Mouse (Mus musculus) v-Abl transformed pro-B cells (cell line): ENCODE results near the gene Ssh2.

Experiments used
- in situ Hi-C, 2 experiments: fragments of 400-800 bp; cut with MboI; formaldehyde crosslinking; loops; one replicate each; pipeline ENCODE4 v1.15.1; 2025; ENCODE audit not compliant: unreplicated experiment in 2 of 2

The Ssh2 gene

DNA sequence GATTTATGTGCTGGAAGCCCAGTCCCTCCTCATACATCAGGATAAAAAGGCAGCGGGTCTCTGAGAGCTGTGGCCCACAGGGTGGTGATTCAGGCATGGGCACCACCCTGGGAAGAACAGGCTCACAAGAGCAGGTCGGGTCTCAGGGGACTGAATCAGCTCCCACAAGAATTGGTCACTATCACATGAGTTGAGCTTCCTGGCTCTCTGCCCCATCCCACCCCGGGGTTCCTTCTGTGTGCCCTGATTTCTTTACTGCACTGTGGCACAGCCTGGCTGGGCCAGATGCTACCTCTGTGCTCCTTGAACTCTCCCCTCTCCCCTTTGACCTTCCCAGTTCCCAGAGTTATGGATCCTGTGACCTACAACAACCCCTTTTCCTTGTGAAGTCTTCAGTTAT lies 267.0 kb downstream of the Ssh2 start:
- in situ Hi-C loops = no loop called here

GRCm38 (mm10) chr11:77483510-77484255 lies 267.6 kb downstream of the Ssh2 start:
- in situ Hi-C loops = no loop called here

GRCm38 (mm10) chr11:77485229-77485628 lies 269.1 kb downstream of the Ssh2 start:
- in situ Hi-C loops = no loop called here

- in situ Hi-C loops = no loop called here
These were observed 270.7 kb downstream of the Ssh2 start for GRCm38 (mm10) chr11:77486798-77487197.

GRCm38 (mm10) chr11:77488771-77489581 lies 272.9 kb downstream of the Ssh2 start:
- in situ Hi-C loops = no loop called here

GRCm38 (mm10) chr11:77489591-77490235 lies 273.6 kb downstream of the Ssh2 start, which contains the start of gene Ankrd13b:
TSS of gene Ankrd13b (minus strand) at chr11:77489678.
- in situ Hi-C loops = loop anchor here (5.0 to 10.0 kb wide), 2 partner anchors 143 to 305 kb away; no protein-coding TSS in a partner anchor

- in situ Hi-C loops = loop anchor here (5.0 to 10.0 kb wide), 2 partner anchors 142 to 304 kb away; no protein-coding TSS in a partner anchor
These were observed 274.4 kb downstream of the Ssh2 start for GRCm38 (mm10) chr11:77490451-77490850.

GRCm38 (mm10) chr11:77491123-77491501 lies 275.0 kb downstream of the Ssh2 start:
- in situ Hi-C loops = loop anchor here (5.0 to 10.0 kb wide), 2 partner anchors 141 to 304 kb away; no protein-coding TSS in a partner anchor

GRCm38 (mm10) chr11:77491502-77492291 lies 275.6 kb downstream of the Ssh2 start:
- in situ Hi-C loops = loop anchor here (5.0 to 10.0 kb wide), 2 partner anchors 141 to 303 kb away; no protein-coding TSS in a partner anchor

DNA sequence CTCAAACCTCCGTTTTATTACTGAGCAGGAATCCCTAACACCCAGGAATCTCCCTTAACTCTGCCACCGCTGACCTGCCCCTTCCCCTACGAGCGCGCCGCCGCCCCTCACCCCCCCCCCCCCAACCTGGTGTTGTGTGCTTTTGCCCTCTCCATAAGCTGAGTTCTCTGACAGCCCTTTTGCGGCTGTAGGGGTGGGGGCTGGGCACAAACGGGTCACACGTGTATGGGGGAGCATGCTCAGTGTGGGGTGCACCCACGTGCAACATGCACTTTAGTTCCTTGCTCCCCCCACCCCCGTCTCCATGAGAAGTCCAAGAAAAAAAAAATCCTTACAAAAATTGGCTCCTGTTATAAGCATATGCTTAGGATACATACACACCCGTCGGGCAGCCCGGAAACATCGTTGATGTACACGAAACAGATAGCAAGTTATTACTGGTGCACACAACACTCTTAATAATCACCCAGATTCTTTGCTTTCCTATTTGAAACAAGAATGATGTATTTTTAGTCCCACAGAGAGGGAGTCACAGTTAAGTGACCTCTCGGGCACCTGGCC lies 276.3 kb downstream of the Ssh2 start:
- in situ Hi-C loops = loop anchor here (5.0 to 10.0 kb wide), 2 partner anchors 140 to 302 kb away; no protein-coding TSS in a partner anchor

DNA sequence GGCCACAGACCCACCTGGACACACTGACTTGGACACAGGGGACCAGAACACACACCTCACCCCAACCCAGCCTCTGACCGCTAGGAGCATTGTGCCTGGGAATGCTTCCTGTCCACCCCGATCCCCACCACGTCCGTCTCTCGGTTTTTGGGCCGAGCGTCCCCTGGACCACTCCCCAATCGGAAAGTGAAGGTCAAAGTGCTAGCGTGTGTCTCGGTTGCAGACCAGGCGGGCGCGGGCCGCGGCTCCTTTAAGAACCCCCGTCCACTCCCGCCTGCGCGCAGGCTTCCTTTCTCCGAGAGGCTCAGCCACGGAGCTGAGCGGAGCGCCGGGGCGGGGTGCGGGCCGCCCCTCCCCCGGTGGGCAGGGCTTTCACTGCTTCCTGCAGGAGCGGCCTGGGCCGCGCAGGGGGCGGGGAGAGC lies 276.8 kb downstream of the Ssh2 start:
- in situ Hi-C loops = loop anchor here (5.0 to 10.0 kb wide), 2 partner anchors 139 to 302 kb away; no protein-coding TSS in a partner anchor

- in situ Hi-C loops = loop anchor here (5.0 to 10.0 kb wide), 2 partner anchors 139 to 301 kb away; no protein-coding TSS in a partner anchor
These were observed 277.6 kb downstream of the Ssh2 start, which contains the start of gene Git1 for GRCm38 (mm10) chr11:77493512-77494343. TSS of gene Git1 (plus strand) at chr11:77493562.

GRCm38 (mm10) chr11:77494344-77494676 lies 278.2 kb downstream of the Ssh2 start:
- in situ Hi-C loops = loop anchor here (5.0 to 10.0 kb wide), 2 partner anchors 138 to 300 kb away; no protein-coding TSS in a partner anchor

DNA sequence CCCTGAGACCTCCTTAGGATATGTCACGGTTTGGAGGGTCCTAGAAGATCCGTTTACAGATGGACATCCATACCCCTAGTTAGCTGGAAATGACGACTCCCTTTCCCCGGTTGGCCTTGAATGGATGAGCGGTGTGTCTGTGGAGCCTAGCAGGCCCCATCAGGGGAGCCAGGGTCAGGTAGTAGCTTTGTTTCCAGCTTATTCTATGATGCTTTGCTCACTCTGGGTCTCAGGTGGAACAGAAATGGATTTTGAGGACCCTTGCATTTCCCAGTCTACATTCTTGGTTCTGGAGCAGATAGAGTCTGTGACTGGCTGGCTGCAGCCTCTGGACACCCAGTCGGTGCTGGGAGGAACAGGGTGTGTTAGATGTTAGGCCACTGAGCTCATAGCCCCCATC lies 278.7 kb downstream of the Ssh2 start:
- in situ Hi-C loops = loop anchor here (5.0 to 10.0 kb wide), 2 partner anchors 138 to 300 kb away; no protein-coding TSS in a partner anchor

- in situ Hi-C loops = loop anchor here in 1 of 2 experiments (10.0 kb wide), 1 partner anchor 299 kb away; no protein-coding TSS in a partner anchor
These were observed 279.4 kb downstream of the Ssh2 start for GRCm38 (mm10) chr11:77495507-77495906.

- in situ Hi-C loops = loop anchor here in 1 of 2 experiments (10.0 kb wide), 1 partner anchor 297 kb away; no protein-coding TSS in a partner anchor
These were observed 281.3 kb downstream of the Ssh2 start for GRCm38 (mm10) chr11:77497341-77497756.

GRCm38 (mm10) chr11:77497851-77498250 lies 281.8 kb downstream of the Ssh2 start:
- in situ Hi-C loops = loop anchor here in 1 of 2 experiments (10.0 kb wide), 1 partner anchor 297 kb away; no protein-coding TSS in a partner anchor
